Mouse (Mus musculus): ENCODE data around the gene Ifnar1.

GRCm38 (mm10) chr16:91462644-91463043 is 22.4 kb upstream of the Ifnar1 start:
- TF ChIP-seq CTCF (IDR thresholded peaks at IDR 0.05; ENCODE audit: low read depth) = no peak
- no peak for TF ChIP-seq EP300 (optimal IDR thresholded peaks at IDR 0.05)
